Mouse (Mus musculus): Measurements from ENCODE around the gene Tmem164.

DNA sequence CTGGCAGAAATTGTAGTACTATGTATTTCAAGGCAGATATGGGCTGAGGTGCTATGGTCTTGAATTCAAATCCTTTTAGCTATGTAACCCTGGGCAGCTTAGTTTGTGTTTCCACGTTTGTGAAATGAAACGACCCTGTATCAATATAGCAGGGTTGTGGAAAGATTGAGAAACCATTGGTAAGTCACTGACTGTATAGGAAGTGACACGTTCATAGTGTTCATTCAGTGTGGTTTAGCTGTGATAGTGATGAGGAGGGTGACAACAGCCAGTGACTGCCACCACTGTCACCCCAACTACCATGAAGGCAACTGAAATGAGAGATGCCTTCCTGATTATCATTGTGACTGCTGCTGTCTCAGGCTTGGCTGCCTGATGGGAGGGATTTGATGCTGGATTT lies 13.7 kb downstream of the Tmem164 start:
- TF ChIP-seq POLR2A (IDR thresholded peaks at IDR 0.05; ENCODE audit: borderline replicate concordance, extremely low read depth, insufficient read depth, insufficient read length, poor library complexity, severe bottlenecking): no peak
- TF ChIP-seq CTCF (IDR thresholded peaks at IDR 0.05; ENCODE audit: borderline replicate concordance, extremely low read depth, insufficient read depth, insufficient read length): no peak
